Mouse (Mus musculus) mouse embryonic stem cell (cell line): ENCODE data around the gene Aup1.

Experiments used
- in situ Hi-C, 2 experiments: fragments of 300-500 bp; cut with MboI; formaldehyde crosslinking; loops; 1 replicate in 1 of 2; 3 replicates in 1 of 2; pipeline ENCODE4 v1.14.3; 2019 to 2020; ENCODE audit warnings: low sequenced_read_pairs in 2 of 2, low pct_unique_long_range_greater_than_20kb in 1 of 2, mixed read lengths in 1 of 2; ENCODE audit not compliant: unreplicated experiment in 1 of 2

Aup1 gene

GRCm38 (mm10) chr6:83054074-83054851, at the start of gene Aup1:
Aup1 (plus strand) TSS chr6:83054521.
- in situ Hi-C loops = no loop called here

- in situ Hi-C loops = loop anchor here in 1 of 2 experiments (5.0 kb wide), 1 partner anchor 97 kb away; the partner anchor contains the start of genes Ccdc142 and Gm42688
These were observed 49.4 kb upstream of the Aup1 start for GRCm38 (mm10) chr6:83004872-83005271.

- in situ Hi-C loops = loop anchor here in 1 of 2 experiments (5.0 kb wide), 1 partner anchor 97 kb away; the partner anchor contains the start of genes Ccdc142 and Gm42688
These were observed 48.8 kb upstream of the Aup1 start for GRCm38 (mm10) chr6:83005444-83006011.

GRCm38 (mm10) chr6:83006114-83006513, 48.2 kb upstream of the Aup1 start:
- in situ Hi-C loops = loop anchor here in 1 of 2 experiments (5.0 kb wide), 1 partner anchor 96 kb away; the partner anchor contains the start of genes Ccdc142 and Gm42688

GRCm38 (mm10) chr6:83008659-83009058, 45.7 kb upstream of the Aup1 start:
- in situ Hi-C loops = loop anchor here in 1 of 2 experiments (5.0 kb wide), 1 partner anchor 94 kb away; the partner anchor contains the start of genes Ccdc142 and Gm42688

- in situ Hi-C loops = no loop called here
These were observed 44.3 kb upstream of the Aup1 start for GRCm38 (mm10) chr6:83010010-83010409.

- in situ Hi-C loops = no loop called here
These were observed 43.1 kb upstream of the Aup1 start for GRCm38 (mm10) chr6:83011255-83011654.

GRCm38 (mm10) chr6:83011756-83012155, 42.6 kb upstream of the Aup1 start:
- in situ Hi-C loops = no loop called here

GRCm38 (mm10) chr6:83013444-83013843, 40.9 kb upstream of the Aup1 start:
- in situ Hi-C loops = no loop called here

- in situ Hi-C loops = no loop called here
These were observed 39.5 kb upstream of the Aup1 start for GRCm38 (mm10) chr6:83014482-83015466.

- in situ Hi-C loops = no loop called here
These were observed 38.6 kb upstream of the Aup1 start for GRCm38 (mm10) chr6:83015749-83016148.

GRCm38 (mm10) chr6:83017190-83017589, 37.1 kb upstream of the Aup1 start:
- in situ Hi-C loops = no loop called here

- in situ Hi-C loops = no loop called here
These were observed 35.3 kb upstream of the Aup1 start for GRCm38 (mm10) chr6:83019044-83019443.

- in situ Hi-C loops = no loop called here
These were observed 34.2 kb upstream of the Aup1 start for GRCm38 (mm10) chr6:83020121-83020520.

GRCm38 (mm10) chr6:83020836-83021593, 33.3 kb upstream of the Aup1 start:
- in situ Hi-C loops = no loop called here

GRCm38 (mm10) chr6:83023008-83023407, 31.3 kb upstream of the Aup1 start:
- in situ Hi-C loops = no loop called here

- in situ Hi-C loops = no loop called here
These were observed 30.5 kb upstream of the Aup1 start for GRCm38 (mm10) chr6:83023786-83024185.

GRCm38 (mm10) chr6:83024421-83024820, 29.9 kb upstream of the Aup1 start:
- in situ Hi-C loops = no loop called here
